Mouse (Mus musculus) T-cell, adult 2 months (primary cell): ENCODE measurements around the gene Gnb2.

Source experiments
- DNase-seq: peaks from one replicate; pipeline ENCODE4 v3.0.0; 2022; ENCODE audit warnings: low spot score

Gnb2 gene

DNA sequence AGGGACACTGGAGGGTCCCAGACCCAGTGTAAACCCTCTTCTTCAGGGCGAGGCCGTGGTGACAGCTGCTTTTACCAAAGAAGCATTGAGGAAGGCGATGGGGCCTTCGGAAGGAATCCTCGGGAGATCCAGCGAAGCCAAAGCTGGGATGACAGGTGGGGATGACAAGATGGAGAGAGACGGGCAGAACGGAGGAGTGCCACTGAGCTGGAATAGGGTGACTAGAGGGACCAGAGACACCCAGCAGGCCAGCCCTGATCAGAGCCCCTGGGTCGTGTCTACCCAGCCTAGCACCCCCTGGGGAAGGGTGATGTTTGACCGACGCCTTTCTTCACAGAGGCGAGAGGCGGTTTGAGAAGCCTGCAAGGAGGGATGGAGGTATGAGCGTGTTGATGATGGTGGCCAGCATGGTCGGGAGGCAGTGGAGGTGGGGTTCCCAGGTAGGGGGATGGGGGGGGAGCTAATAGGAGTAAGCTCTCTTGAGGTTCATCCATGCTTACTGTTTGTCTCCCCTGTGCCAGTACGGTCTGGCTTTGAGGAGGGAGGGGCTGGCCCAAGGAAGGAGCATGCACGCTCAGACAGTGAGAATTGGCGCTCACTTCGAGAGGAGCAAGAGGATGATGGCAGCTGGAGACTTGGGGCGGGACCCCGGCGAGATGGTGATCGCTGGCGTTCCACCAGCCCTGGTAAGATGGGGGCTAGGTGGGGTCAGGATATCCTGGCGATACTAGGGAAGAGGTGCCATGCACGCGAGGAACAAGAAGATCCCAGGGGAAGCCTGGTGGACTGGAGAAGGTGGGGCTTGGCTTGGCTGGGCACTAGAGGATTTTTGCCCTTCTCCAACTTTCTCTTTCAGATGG is 13.4 kb downstream of the Gnb2 start:
- no peak for DNase-seq

DNA sequence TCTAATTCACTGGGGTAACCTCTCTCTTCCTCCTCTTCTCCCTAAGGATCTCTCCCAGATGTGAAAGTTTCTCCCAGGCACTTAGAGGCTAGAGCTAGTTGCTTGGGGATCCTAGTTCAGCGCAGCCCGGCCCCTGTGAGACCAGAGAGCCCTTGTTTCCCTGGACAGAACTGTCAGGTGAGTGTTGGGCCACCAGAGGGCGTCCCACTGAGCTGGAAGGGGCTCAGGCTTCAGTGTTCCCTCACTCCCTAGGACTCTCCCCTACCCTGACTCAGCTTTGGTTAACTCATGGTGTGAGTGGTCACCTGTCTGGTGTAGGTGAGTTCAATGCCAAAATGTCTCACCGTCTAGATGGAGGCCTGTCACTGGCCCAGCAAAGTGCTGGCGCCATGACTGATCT is 14.9 kb downstream of the Gnb2 start, which contains the start of gene Gigyf1:
Gigyf1 (plus strand) TSS at position 113 of the 400 bp plus-strand sequence.
- DNase-seq, result no peak

DNA sequence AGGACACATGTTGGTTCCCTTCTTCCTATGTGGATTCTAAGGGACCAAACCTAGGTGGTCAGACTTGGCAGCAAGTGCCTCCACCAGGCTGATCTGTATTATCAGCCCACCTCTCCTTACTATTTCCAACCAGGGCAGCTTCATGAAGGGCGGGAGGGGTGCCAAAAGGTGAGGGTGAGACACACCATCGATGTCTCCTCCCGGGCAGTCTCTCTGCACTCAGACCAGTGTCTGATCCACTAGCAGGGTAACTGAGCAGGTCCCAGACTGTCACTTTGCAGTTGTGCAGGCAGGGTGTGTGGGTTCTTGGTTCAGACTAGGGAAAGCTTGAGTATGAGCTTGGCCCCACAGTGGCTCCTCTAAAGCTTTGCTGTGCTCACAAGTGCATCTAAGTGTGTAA is 18.5 kb downstream of the Gnb2 start:
- DNase-seq, result no peak

DNA sequence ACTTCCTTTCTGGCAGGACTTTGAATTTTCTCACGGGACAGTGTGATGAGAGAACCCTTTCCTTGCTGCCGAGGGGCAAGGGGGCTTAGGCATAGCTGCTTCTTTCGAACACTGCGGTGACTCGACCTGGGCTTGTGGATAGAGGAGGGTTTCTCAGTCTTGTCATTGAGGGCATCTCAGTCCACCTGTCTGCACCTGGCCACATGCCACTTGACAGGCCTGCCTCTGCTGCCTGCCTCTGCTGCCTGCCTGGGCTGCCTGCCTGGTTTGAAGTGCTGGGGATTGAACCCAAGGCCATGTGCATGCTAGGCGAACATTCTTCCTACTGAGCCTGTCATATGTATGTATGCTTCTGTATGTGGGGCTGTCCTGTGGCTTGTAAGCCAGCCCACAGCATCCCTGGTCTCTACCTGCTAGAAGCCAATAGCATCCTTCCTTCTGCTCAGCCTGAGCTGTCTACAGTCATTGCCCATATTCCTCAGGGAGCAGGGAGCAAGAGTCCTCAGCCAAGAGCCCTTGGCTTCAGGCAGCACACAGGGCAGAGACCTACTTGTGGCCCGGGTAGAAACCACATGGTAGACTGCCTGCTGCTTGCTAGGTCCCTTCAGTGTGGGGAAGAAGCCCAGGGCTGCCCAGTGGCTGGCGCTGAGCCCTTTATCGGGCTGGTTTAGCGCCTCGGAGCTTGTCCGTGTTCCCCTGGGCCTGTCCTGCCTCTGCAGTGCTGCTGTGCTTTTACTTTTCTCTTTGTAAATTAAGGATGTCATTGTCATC is 19.2 kb downstream of the Gnb2 start:
- DNase-seq, result no peak

DNA sequence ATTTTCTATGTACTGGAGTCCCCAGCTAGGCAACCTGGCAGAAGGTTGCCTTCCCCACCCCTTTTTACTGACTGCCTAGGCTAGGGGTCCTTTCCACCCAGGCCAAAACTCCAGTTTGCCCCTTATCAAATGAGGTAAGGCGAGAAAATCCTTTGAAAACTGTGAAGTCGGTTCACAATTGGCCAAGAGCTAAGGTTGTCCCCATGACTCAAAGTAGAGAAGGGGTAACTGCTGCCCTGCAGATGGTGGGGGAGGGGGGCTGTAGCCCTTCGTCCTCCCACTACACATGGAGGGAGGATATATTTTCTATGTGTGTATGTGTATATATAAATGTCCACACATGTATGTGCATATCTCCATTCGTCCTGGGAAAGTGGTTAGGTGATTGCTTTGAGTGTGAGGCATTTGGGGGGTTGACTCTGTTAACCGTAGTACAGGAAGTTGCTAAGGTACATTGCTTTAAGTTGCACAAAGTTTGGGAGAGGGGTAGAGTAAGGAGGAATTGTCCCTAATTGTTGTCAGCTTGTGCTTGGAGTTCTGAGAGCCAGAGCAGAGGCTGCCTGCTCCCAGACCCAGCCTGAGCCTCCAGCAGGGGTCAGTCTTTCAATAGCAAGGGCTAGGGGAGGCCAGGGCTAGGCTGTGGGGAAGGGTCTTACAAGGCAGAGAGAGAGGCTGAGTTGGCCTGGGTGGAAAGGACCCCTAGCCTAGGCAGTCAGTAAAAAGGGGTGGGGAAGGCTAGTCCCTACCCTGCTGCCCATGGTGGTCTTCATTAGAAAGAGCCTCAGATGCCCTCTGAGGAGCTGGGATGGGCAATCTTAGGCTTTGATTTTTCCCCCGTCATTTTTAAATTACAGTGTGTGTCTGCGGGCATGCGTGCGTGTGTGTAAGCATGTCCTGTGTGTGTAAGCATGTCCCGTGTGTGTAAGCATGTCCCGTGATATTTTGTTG is 20.2 kb downstream of the Gnb2 start:
- DNase-seq, result no peak

DNA sequence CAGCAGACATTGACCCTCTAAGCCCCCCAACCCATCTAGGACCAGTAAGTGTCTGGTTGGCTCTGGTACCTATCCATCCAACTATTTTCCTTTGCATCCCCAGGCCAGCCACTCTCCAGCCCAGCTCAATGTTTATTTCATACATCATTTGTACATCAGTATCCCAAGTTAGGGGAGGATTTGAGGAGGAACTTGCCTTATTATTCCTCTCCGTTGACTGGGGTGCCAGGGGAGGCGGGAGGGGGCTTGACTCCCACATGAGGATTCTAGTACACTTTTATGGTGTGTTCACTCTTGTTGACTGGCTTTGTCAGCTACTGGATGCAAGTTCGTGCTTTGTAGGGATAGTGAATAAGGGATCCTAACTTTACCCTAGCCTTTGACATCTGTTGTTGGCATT is 21.6 kb downstream of the Gnb2 start:
- DNase-seq, result no peak

DNA sequence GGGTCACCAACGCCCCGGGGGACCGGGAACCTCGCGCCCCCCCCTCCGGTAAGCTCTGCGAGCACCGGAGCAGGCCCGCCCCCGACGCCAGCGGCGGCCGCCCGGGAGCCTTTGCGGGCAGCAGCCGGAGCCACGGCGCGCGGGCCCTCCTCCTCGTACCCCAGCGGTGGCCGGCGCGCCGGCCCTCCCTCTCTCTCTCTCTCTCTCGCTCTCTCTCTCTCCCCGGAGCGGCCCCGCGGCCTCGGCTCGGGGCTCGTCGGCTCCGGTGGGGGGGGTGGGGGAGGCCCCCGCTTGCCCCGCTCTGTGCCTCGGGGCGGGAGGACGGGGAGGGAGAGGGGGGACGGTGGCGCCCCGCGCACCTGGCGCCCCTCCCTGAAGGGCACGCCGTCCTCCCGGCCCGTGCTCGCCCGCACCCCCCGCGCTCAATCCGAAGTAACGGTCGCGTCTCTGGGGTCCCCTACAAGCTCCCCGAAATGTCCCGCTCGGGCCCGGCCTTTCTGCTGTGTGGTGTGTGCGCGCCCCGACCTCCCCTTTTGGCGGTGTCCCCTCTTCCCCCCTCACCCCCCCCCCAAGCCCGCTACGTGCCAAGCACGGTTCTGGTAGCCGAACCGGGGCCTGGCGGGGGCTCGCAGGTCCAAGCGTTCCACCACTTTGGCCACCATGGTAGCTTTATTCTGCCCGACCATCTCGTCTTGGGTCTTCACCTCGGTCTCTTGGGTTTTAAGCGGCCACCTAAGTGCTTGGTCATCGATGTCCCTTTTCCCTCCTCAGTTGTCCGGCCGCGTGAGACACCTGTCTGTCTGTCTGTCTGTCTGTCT is 22.5 kb downstream of the Gnb2 start:
- no peak for DNase-seq

DNA sequence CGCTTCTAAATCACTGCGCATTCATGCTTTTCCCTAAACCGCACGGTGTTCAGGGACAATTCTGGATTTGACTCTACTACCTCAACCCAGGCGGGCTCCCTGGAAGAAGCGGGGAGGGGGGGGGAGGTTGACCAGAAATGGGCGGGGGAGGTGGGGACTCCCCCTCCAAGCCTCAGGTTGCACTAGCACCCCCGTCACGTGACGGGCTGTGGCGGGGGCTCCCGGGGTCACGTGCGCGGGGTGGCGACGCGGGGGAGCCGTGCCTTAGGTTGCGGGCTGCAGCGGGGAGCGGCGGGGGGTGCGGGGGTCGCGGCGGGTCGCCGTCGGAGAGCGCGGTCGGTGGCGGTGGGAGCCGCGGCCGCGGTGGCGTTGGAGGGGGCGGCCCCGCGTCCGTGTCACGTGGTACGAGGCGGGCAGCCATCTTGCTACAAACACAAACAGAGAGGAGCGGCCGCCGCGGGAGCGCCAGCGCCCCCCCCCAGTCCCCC is 23.3 kb downstream of the Gnb2 start:
- DNase-seq, result peak; percentile 73

DNA sequence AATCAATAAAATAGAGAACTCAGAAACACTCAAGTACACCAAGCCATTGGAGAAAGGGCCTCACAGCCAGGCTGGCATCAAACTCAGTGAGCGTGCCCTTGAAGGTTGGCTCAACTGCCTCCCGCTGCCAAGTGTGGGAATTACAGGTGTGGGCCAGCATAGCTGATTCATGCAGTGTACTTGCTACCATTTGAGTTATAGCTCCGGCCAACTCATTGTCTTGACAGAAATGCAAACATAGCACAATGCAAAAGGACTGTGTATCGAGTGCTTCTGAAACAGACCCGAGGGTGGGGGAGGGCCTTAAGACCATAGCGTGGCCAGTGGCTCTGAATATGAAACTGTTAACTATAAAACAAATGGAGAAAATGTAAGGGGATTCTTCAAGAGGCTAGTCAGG is 29.3 kb downstream of the Gnb2 start:
- DNase-seq, result no peak

DNA sequence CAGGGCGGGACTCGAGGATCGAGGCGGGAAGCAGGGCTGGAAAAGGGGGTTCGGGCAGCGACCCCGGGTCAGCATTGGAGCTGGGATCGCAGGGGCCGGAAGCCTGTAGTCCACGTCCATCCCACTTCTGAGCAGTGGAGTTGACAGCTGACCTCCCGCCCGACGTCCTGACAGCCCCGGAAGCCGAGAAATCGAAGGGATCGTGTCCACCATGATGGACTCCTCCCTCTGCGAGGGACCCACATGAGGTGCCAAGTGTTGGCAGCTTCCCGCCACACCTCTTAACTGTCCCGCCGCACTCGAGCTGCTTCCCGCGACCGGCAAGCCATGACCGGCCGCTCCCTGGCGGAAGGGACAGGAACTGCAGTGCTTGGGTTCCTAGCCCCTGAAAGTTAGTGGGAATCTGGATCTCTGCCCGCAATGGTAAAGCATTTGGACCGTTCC is 30.6 kb downstream of the Gnb2 start:
- peak; percentile 75 for DNase-seq

DNA sequence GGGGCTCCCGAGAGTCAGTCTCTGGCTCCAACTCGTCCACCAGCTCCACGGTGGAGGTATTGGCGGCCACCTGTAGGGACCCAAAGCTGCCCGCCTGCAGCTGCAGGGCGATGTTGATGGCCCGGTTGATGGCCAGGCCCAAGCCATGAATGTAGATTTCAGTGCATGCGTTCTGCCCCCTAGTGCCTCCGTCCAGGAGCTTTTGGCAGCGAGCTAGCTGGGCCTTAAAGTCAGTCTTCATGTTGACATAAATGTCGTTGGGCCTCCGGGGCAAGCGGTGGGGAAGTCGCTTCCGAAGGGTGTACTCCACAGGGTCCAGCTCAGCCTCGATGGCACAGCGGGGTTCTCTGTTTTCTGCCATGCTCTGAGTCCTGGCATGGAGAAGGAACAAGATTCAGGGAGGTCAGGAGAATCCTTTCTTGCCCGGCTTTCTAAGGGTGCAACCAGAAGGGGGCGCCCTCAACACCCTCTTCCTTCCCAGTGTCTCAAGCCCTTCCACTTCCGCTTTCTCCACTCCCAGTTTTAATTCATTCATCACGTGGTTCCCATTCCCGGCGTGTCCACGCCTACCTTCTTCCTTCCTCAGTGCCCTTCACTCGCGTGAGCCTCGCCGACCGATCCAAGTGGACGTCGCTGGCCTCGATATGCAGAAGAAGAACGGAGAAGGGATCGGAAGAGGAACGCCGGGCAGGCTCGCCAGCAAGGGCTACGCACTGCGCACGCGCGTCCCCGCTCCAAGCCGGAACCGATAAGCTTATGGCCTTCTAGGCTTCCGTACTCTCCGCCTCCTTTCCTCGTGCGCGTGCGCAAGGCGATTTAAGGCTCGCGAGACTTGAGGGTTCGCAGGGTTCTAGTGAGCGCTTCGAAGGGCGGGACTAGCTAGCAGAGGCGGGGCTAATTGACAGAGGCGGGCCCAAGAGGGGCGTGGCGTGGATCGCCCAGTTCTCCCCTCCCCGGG is 31.3 kb downstream of the Gnb2 start, which contains the start of gene Pop7:
Pop7 (minus strand) TSS at position 810 of the 958 bp plus-strand sequence.
- peak; percentile 100 for DNase-seq

DNA sequence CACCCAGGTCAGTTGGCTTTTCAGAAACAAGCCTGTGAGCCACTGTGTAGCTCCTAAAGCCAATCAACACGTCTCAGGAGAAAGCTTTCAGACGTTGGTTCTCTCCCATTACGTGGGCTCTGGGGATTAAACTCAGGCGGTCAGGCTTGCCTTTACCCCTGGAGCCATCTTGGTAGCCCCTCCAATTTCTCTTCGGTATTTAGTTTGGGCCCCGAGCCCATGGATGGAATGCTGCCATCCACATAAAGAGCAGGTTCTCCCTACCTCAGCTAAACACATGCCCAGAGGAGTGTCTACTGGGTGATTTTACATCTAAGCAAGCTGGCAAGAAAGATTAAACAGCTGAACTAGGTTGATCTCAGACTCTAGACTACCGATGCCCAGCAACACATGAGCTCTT is 33.1 kb downstream of the Gnb2 start:
- DNase-seq, result no peak

DNA sequence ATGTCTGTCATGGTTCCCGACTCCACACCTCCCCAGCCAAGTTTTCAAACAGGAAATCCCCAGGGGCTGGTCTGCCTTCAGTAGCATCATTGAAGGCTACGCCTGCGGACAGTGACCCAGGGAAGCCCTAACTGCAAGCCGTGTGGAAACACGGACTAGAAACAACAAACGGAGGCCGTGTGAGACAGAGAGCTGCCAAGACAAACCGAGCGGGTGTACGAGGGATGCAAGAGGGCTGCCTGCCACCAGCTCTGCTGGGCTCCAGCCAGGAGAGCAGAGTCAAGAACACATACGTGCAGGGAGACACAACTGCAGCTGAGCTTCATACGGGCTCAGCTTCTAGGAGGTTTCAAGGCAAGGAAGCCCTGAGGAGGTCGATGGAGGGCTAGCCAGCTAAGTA is 39.5 kb downstream of the Gnb2 start:
- DNase-seq, result no peak

DNA sequence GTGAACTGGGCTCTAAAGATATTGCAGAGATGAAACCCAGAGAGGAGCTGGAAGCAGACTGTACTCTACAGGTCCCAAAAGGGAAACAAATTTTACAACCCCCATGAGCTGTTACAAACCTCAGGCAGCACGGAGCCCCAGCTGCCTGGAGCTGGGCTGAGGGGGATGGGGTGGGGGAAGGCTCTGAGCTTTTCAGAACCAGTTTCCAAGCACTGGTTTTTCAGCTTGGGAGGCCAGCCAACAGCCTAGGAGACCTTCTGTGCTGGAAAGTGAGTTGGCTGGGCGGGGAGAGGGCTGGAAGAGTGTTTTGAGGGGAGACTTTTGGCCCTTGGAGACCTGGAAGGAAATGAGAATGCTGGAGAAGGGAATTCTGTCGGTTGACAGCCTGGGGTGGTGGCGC is 41.8 kb downstream of the Gnb2 start:
- DNase-seq, result no peak

DNA sequence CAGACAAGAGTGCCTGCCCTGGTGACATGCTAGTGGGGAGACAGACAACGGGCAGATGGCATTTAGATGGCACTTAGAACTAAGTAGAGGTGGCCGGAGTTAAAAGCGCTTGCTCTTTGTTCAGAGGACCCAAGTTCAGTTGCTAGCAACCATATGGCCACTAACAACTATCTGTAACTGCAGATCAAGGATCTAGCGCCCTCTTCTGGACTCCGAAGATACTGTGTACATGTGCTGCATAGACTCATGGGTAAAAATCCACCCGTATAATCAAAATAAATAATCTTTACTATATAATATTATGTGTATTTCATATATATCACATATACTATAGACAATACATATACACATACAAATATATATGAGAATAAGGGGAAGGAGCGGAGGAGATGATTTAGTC is 45.7 kb downstream of the Gnb2 start:
- no peak for DNase-seq

DNA sequence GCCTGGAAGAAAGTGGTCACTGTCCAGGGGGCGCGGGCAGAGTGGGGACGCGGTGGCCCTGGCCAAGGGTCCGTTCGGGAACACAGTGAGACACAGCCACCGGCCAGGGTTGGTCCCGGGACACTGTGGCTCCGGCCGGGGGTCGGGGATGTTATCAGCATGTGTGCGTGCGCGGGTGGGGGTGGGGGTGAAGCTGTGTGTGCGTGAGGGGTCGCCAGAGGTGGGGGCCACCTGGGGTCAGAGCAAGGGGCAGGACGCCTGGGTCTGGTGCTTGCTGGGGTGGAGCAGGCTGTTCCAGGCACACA is 47.5 kb downstream of the Gnb2 start:
- DNase-seq, result no peak

DNA sequence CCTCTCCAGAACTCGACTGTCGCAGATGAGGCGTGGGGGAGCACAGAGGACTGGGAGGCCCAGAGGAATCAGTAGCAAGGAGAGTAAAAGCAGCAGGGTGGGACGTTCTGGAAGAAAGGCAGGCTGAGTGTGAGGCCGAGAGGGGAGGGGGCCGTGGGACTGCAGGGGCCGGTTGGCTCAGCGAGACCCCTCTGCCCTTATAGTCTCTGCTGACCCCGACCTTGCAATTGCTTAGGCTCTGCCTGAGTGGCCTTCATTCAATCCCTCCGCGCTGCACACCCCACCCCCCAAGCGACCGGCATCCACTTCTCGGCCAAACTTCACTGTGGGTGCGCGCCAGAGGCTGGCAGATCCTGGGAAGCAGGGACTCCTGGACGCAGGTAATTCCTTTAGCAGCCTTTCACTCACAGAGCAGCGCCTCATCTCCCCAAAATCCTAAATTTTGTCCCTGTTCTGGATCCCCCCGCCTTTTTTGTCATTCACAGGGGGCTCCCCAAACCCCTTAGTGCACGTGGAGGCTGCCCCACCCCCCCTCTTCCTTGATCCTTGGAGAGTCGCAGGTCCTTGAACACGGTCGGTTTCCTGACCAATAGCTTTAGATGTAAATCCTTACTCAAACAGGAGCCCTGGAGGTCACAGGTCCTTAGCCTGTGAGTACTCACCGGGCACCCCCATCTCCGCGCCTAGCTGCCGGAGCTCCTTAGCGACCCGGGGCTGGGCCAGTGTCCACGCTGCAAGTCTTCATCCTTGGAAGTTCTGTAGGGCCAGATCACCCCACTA is 48.0 kb downstream of the Gnb2 start:
- no peak for DNase-seq

DNA sequence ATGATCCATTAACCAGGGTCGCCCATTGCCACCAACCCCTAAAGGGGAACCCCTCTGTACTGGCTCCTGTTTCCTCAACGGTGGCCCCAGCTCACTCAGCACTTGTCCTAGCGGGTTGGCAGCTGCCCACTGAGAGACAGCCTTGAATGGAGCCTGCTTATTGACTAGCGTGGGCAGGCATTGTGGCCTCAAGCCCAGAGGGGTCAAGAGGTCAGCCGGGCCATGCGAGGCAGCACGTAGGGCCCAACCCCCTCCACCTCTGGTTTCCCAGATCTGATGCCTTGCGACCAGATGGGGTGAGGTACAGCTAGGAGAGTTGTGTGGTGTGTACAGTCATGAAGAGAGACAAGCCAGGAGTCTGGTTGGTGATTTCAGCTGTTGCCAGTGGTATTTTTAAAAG is 51.4 kb downstream of the Gnb2 start:
- no peak for DNase-seq

DNA sequence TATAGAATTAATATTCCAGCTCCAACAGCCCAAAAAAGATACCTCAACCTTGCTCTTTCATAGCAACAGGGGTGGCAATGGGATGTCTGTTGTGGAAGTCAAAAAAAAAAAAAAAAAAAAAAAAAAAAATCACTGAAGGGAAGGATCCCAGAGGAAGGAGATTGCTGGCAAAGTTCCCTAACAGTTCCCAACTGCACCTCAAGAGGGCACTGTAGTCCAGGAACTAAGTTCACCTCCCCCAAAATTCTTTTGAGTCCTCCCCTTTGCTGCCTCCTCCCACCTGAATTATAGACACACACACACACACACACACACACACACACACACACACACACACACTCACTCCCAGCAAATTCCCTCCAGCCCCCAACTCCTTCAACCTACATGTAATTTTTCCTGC is 52.2 kb downstream of the Gnb2 start:
- peak; percentile 30 for DNase-seq
